Mouse (Mus musculus) lung, embryonic 15.5 days (tissue): ENCODE data around the gene Vmp1. TPM values are rescaled to one million over a fixed set of nuclear protein-coding genes. Genes with fewer than 3 reads are reported as not detected.

Source experiments
- ATAC-seq: fragments of 200-750 bp; cut with Nextera tagmentation; 2 replicates; pipeline ENCODE4 v1.8.0; 2017; ENCODE audit warnings: moderate number of reproducible peaks, borderline replicate concordance; ENCODE audit not compliant: low FRiP score, low TSS enrichment; ENCODE audit errors: extremely low read depth
- H3K27ac ChIP-seq: fragments of 300-500 bp; sonication (generic); 2 replicates; pipeline ENCODE4 v1.5.1; 2015; ENCODE audit warnings: moderate library complexity, mild to moderate bottlenecking, inconsistent platforms
- H3K27me3 ChIP-seq: fragments of 300-500 bp; sonication (generic); 2 replicates; pipeline ENCODE4 v1.6.1; 2015; ENCODE audit warnings: inconsistent platforms
- H3K36me3 ChIP-seq: fragments of 300-500 bp; sonication (generic); 2 replicates; pipeline ENCODE4 v1.6.1; 2015; ENCODE audit warnings: inconsistent platforms
- H3K4me1 ChIP-seq: fragments of 300-500 bp; sonication (generic); 2 replicates; pipeline ENCODE4 v1.6.1; 2015; ENCODE audit warnings: inconsistent platforms
- H3K4me2 ChIP-seq: fragments of 300-500 bp; sonication (generic); 2 replicates; pipeline ENCODE4 v1.6.1; 2015; ENCODE audit warnings: inconsistent platforms, mild to moderate bottlenecking, moderate library complexity
- H3K4me3 ChIP-seq: fragments of 300-500 bp; sonication (generic); 2 replicates; pipeline ENCODE4 v1.5.1; 2015; ENCODE audit warnings: mild to moderate bottlenecking, inconsistent platforms
- H3K9ac ChIP-seq: fragments of 300-500 bp; sonication (generic); 2 replicates; pipeline ENCODE4 v1.6.1; 2015; ENCODE audit warnings: inconsistent platforms
- H3K9me3 ChIP-seq: fragments of 300-500 bp; sonication (generic); 2 replicates; pipeline ENCODE4 v1.6.1; 2016; ENCODE audit warnings: inconsistent platforms
- WGBS: fragments of 180-500 bp; shearing (Covaris S2); methylation state at CpG from one replicate; pipeline ENCODE4 v1.1.7; 2015; 5-methylcytosine and 5-hydroxymethylcytosine counted together
- polyA plus RNA-seq: library from polyadenylated mRNA; unstranded; fragments of >200 nt; fragmentation: Nextera tagmentation; extraction: Ambion mirVana; gene quantifications from 2 replicates; pipeline ENCODE4 v1.2.1, GENCODE M21; 2015

Vmp1 gene
- polyA plus RNA-seq, 1 experiment from 2014 or later = 107 TPM

- Histone ChIP-seq H3K4me1 (0 out of 2 replicates have a peak, but pooled peaks cover 5% of the 10 kb centered on the region), H3K4me2 (no peak overlapping the region), H3K36me3 (peaks cover 7% of the 10 kb centered on the region; the same call in 1 of the 2 replicates), H3K9me3 (no peaks in the 10 kb centered on the region), H3K27ac (no peak overlapping the region), H3K27me3 (no peaks in the 10 kb centered on the region), H3K9ac (no peak overlapping the region), H3K4me3 (no peak overlapping the region)
- ATAC-seq = no peak
- WGBS = 82% methylated on average over 2 of the region's 2 CpGs
Observed at GRCm38 (mm10) chr11:86607808-86608350, 75.8 kb downstream of the Vmp1 start.

GRCm38 (mm10) chr11:86606621-86607339 is 76.9 kb downstream of the Vmp1 start:
- H3K4me2 ChIP-seq = no peak overlapping the region
- peaks cover 7% of the 10 kb centered on the region; the same call in 1 of the 2 replicates for H3K36me3 ChIP-seq
- no peak overlapping the region for H3K27ac ChIP-seq
- 0 out of 2 replicates have a peak, but pooled peaks cover 5% of the 10 kb centered on the region for H3K4me1 ChIP-seq
- H3K9ac ChIP-seq = no peak overlapping the region
- WGBS = 91% methylated on average over 2 of the region's 2 CpGs
- H3K9me3 ChIP-seq = no peaks in the 10 kb centered on the region
- H3K27me3 ChIP-seq = no peaks in the 10 kb centered on the region
- H3K4me3 ChIP-seq = no peak overlapping the region
- ATAC-seq = no peak

GRCm38 (mm10) chr11:86604732-86605520 is 78.7 kb downstream of the Vmp1 start:
- H3K4me1 ChIP-seq = 0 out of 2 replicates have a peak, but pooled peaks cover 5% of the 10 kb centered on the region
- H3K4me3 ChIP-seq = no peak overlapping the region
- H3K9me3 ChIP-seq = no peaks in the 10 kb centered on the region
- no peak overlapping the region; the same call in 1 of the 2 replicates for H3K27ac ChIP-seq
- no peak overlapping the region for H3K9ac ChIP-seq
- no peak overlapping the region for H3K4me2 ChIP-seq
- WGBS = 66% methylated on average over 5 of the region's 5 CpGs
- ATAC-seq = no peak
- H3K27me3 ChIP-seq = no peaks in the 10 kb centered on the region
- H3K36me3 ChIP-seq = peaks cover 7% of the 10 kb centered on the region; the same call in 1 of the 2 replicates

- 90% methylated on average over 3 of the region's 3 CpGs for WGBS
- peaks cover 7% of the 10 kb centered on the region; the same call in 1 of the 2 replicates for H3K36me3 ChIP-seq
- no peak overlapping the region; the same call in 1 of the 2 replicates for H3K27ac ChIP-seq
- H3K27me3 ChIP-seq = no peaks in the 10 kb centered on the region
- H3K9me3 ChIP-seq = no peaks in the 10 kb centered on the region
- no peak overlapping the region for H3K9ac ChIP-seq
- H3K4me2 ChIP-seq = no peak overlapping the region
- H3K4me1 ChIP-seq = 0 out of 2 replicates have a peak, but pooled peaks cover 5% of the 10 kb centered on the region
- no peak overlapping the region for H3K4me3 ChIP-seq
- no peak for ATAC-seq
Observed at GRCm38 (mm10) chr11:86604289-86604688, 79.3 kb downstream of the Vmp1 start.

GRCm38 (mm10) chr11:86603719-86604118 is 79.9 kb downstream of the Vmp1 start:
- Histone ChIP-seq H3K27me3 (no peaks in the 10 kb centered on the region), H3K9me3 (no peaks in the 10 kb centered on the region), H3K27ac (no peak overlapping the region; the same call in 1 of the 2 replicates), H3K4me2 (no peak overlapping the region), H3K36me3 (peaks cover 7% of the 10 kb centered on the region; the same call in 1 of the 2 replicates), H3K9ac (no peak overlapping the region), H3K4me1 (0 out of 2 replicates have a peak, but pooled peaks cover 5% of the 10 kb centered on the region), H3K4me3 (no peak overlapping the region)
- WGBS = 84% methylated on average over 1 of the region's 1 CpGs
- ATAC-seq = no peak

GRCm38 (mm10) chr11:86602116-86602515 is 81.5 kb downstream of the Vmp1 start:
- WGBS = 52% methylated on average over 3 of the region's 3 CpGs
- Histone ChIP-seq H3K27ac (no peak overlapping the region), H3K9ac (no peak overlapping the region), H3K4me1 (0 out of 2 replicates have a peak, but pooled peaks cover 5% of the 10 kb centered on the region), H3K4me2 (no peak overlapping the region), H3K9me3 (no peaks in the 10 kb centered on the region), H3K36me3 (peaks cover 7% of the 10 kb centered on the region; the same call in 1 of the 2 replicates), H3K4me3 (no peak overlapping the region), H3K27me3 (no peaks in the 10 kb centered on the region)
- ATAC-seq = no peak

GRCm38 (mm10) chr11:86600209-86600557 is 83.5 kb downstream of the Vmp1 start:
- WGBS = 92% methylated on average over 7 of the region's 7 CpGs
- Histone ChIP-seq H3K27me3 (no peaks in the 10 kb centered on the region), H3K4me2 (no peak overlapping the region), H3K9me3 (no peaks in the 10 kb centered on the region), H3K4me1 (0 out of 2 replicates have a peak, but pooled peaks cover 5% of the 10 kb centered on the region), H3K9ac (no peak overlapping the region), H3K36me3 (no peaks in the 10 kb centered on the region), H3K4me3 (no peak overlapping the region), H3K27ac (no peak overlapping the region)
- ATAC-seq = no peak

GRCm38 (mm10) chr11:86599378-86600208 is 84.0 kb downstream of the Vmp1 start:
- Histone ChIP-seq H3K4me2 (no peak overlapping the region), H3K27ac (no peak overlapping the region), H3K4me3 (no peak overlapping the region), H3K4me1 (0 out of 2 replicates have a peak, but pooled peaks cover 3% of the 10 kb centered on the region), H3K9me3 (no peaks in the 10 kb centered on the region), H3K9ac (no peak overlapping the region), H3K36me3 (no peaks in the 10 kb centered on the region), H3K27me3 (no peaks in the 10 kb centered on the region)
- no peak for ATAC-seq
- WGBS = 72% methylated on average over 4 of the region's 4 CpGs

GRCm38 (mm10) chr11:86598572-86598971 is 85.1 kb downstream of the Vmp1 start:
- no peak for ATAC-seq
- Histone ChIP-seq H3K36me3 (no peaks in the 10 kb centered on the region), H3K4me1 (peaks cover 7% of the 10 kb centered on the region), H3K4me2 (no peak overlapping the region), H3K9ac (no peak overlapping the region), H3K4me3 (no peak overlapping the region), H3K9me3 (no peaks in the 10 kb centered on the region), H3K27me3 (no peaks in the 10 kb centered on the region), H3K27ac (no peak overlapping the region)
- 75% methylated on average over 1 of the region's 1 CpGs for WGBS

GRCm38 (mm10) chr11:86598154-86598553 is 85.5 kb downstream of the Vmp1 start:
- Histone ChIP-seq H3K4me3 (no peak overlapping the region), H3K9me3 (no peaks in the 10 kb centered on the region), H3K4me1 (peaks cover 9% of the 10 kb centered on the region), H3K9ac (no peak overlapping the region), H3K36me3 (no peaks in the 10 kb centered on the region), H3K27me3 (no peaks in the 10 kb centered on the region), H3K27ac (no peak overlapping the region), H3K4me2 (no peak overlapping the region)
- no peak for ATAC-seq
- 91% methylated on average over 5 of the region's 5 CpGs for WGBS

- H3K4me2 ChIP-seq = no peak overlapping the region
- H3K36me3 ChIP-seq = no peaks in the 10 kb centered on the region
- H3K4me1 ChIP-seq = peaks cover 20% of the 10 kb centered on the region
- no peaks in the 10 kb centered on the region for H3K27me3 ChIP-seq
- H3K9ac ChIP-seq = no peak overlapping the region
- ATAC-seq = no peak
- WGBS = 77% methylated on average over 3 of the region's 3 CpGs
- H3K9me3 ChIP-seq = no peaks in the 10 kb centered on the region
- H3K27ac ChIP-seq = no peak overlapping the region
- no peak overlapping the region for H3K4me3 ChIP-seq
Observed at GRCm38 (mm10) chr11:86596976-86597375, 86.7 kb downstream of the Vmp1 start.
